Mouse (Mus musculus): ENCODE measurements around the gene Col4a6.

- TF ChIP-seq CTCF (IDR thresholded peaks at IDR 0.05; ENCODE audit: borderline replicate concordance, insufficient read depth, low read length) (no peak), POLR2A (IDR thresholded peaks at IDR 0.05; ENCODE audit: low read depth, low read length) (no peak)
These were observed 145.8 kb downstream of the Col4a6 start for GRCm38 (mm10) chrX:141328044-141328443.

Measured in embryonic fibroblast, embryonic 13.5 days (primary cell).